Mouse (Mus musculus) NIH3T3 (cell line): ENCODE results near the gene Il6ra.

Experiments
- DNase-seq: peaks from one replicate; pipeline ENCODE4 v3.0.0-alpha.2; 2012; ENCODE audit warnings: low read depth

Il6ra gene

DNA sequence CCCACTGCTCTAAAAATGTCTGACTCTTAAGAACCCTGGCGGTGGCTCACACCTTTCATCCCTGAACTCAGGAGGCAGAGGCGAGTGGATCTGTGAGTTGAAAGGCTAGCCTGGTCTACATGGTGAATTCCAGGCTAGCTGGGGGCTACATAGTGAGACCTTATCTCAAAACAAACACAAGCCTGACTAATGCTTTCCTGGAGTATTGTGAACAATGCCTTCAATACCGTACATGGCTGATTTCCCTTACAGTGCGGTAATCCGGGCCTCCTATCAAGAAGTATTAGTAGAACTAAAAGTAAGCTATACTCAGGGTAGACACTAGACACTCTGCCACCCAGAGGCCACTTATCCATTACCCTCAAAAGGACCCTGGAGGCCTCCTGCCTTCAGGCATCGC, 64.9 kb downstream of the Il6ra start:
- no peak for DNase-seq

DNA sequence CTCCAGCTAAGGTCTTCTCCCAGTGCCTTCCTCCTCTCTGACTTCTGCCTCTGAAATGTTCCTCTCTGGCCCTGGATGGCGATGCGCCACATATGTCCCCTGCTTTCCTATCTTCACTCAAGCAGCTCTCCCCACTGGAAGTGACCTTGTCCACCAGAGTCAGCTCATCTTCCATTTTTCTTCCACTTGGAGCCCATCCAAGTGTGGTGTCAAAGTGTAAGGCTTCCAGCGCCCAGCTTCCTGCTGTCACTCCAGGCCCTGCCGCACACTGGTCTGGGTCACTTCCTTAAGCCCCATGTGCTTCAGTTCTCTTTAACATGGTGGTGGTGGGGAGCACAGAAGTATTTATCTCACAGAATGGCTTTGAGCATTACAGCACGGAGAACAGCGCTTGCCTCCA, 65.4 kb downstream of the Il6ra start:
- no peak for DNase-seq

DNA sequence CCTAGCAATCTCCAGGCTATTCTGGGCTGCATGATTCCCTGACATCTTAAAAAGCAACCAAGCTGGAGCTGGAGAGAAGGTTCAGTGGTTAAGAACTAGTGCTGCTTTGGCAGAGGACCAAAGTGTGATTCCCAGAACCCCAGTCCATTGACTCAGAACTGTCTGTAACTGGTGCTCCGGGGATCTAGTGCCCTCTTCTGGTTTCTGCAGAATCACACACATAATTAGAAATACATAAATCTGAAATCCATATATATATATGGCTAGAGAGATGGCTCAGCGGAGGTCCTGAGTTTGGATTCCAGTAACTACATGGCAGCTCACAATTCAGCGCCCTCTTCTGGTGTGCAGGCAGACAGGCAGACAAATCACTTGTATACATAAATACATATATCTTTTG, 65.9 kb downstream of the Il6ra start:
- no peak for DNase-seq

DNA sequence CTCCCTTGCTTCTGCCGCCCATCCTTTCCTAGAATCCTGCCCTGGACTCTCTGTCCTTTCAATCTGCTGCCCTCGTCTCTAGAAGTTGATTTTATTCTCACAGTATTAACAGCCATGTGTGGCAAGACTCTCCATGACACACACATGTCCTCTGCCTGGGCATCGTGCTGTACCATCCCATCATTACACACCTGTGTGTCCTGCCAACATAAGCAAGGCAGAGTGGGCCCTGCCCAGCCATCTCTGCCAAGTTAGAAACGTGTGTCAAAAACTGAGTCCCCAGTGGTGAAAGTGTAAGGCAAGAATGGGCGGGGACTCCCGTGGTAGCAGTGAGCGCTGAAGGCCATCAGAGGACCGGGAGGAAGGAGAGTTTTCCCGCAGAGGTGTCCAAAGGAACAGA, 67.2 kb downstream of the Il6ra start:
- no peak for DNase-seq

DNA sequence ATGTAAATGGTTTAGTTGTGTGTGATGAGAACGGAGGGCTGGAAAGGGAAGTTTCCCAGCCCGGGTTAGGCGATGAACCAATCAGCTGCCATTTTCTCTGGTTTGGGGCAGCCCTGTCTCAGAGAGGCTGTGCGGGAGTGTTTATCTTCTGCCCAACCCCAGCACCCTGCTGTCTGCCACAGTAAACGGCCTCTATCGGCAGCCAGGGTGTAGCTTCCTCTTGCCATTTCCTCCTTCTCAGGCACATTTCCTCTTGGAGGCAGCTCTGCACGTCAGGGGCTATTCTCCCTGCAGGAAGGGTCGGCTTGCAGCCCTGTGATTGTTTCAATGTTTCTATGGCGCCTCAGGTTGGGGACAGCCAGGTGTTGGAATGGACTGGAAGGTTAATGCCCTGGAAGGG, 69.8 kb downstream of the Il6ra start:
- DNase-seq, result no peak

DNA sequence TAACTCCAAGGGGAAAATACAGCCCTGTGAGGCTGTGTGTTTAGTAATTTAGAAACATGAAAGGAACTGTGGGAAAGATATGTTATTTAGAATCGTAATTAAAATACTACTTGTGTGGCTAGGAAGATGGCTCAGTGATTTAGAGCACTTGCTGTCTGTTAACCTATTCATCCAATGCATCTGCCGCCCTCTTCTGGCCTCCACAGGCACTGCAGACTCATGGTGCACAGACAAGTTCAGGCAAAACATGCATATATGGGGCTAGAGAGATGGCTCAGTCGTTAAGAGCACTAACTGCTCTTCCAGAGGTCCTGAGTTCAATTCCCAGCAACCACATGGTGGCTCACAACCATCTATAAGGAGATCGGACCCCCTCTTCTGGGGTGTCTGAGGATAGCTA, 70.7 kb downstream of the Il6ra start:
- peak; percentile 57 for DNase-seq

DNA sequence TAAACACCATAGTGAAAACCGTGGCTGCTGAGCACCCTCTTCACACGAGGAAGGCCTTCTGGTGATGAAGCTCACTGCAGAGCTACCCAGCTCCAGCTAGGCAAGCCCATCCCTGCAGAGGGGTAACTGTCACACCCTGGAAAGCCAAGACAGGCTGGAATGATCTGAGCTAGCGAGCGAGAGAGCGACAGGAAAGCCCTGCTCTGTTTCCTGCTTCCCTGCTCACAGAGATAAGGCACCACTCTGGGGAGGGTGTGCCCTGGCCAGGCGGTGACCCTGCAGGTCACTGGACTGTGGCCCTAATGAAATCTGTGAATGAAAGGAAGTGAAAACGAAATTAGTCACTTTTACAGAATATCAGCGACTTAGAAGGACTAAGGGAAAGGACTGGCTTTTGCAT, 77.6 kb downstream of the Il6ra start:
- no peak for DNase-seq

DNA sequence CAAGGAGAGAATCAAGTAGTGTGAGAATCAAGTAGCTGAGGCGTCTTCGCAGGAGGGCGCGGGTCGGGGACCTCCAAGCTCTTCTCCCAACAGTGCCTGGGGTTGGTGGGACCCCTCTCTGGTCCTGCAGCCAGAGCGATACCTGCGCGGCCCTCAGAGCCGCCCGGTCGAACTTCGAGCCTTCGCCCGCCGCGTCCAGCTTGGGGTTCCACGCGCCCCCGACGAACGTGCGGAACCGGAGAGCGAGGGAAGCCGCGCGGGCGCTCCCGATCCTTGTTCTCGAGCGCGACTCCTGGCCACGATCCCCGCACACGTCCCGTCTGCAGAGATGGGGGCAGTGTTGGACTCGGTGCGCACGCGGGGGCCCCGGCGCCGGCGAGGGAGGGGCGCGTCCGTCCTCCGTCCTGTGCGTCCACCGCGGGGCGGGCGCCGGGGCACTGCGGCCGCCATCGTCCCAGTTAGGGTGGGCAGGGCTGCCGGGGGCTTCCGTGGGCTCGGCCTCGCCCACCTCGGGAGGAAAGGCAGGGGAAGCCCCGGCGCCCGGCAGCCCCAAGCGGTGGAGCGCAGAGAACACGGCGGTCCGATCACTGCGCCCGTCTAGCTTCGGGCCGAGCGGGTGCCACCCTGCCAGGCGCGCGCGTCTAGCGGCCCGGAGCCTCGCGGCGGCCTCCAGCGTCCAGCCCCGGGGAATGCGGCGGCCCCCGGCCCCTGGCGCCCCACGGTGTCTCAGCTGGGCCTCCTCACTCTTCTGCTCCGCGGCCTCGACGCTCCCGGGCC, 82.0 kb downstream of the Il6ra start, which contains the start of gene She:
She (plus strand) TSS at position 556 of the 777 bp plus-strand sequence.
- DNase-seq, result no peak

DNA sequence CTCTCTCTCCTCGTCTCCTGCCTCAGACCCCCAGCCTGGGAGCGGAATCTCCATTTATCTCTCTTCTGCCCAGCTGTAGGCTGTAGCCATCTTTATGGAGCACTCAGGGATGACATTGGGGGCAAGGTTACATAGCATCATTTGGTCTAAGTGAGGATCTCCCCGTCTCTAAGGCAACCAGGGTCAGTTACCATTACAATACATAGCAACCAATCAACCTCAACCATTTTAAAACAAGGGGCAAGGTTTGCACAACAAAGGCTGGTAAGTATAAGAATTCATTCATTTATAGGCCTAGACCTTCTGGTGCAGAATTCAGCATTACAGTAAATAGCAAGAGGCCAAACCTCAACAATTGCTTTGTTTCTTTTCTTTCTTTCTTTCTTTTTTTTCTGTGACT, 86.7 kb downstream of the Il6ra start:
- no peak for DNase-seq

DNA sequence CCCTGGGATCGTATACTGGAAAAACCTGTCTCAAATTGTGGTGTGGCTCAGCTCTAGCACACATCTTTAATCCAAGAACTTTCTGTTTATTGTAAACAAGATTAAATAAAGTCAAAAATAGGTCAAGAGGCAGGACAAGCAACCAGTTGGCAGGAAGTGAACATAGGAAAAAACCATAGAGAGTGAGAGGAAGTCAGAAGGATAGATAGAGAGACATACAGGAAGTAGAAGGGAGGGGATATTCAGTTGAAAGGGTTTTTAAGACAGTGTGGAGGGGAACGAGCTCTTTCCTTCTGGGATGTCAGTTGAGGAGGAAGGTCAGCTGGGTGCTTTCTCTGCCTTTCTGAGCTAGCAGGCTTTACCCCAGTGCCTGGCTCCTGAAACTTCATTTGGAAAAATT, 89.4 kb downstream of the Il6ra start:
- no peak for DNase-seq

DNA sequence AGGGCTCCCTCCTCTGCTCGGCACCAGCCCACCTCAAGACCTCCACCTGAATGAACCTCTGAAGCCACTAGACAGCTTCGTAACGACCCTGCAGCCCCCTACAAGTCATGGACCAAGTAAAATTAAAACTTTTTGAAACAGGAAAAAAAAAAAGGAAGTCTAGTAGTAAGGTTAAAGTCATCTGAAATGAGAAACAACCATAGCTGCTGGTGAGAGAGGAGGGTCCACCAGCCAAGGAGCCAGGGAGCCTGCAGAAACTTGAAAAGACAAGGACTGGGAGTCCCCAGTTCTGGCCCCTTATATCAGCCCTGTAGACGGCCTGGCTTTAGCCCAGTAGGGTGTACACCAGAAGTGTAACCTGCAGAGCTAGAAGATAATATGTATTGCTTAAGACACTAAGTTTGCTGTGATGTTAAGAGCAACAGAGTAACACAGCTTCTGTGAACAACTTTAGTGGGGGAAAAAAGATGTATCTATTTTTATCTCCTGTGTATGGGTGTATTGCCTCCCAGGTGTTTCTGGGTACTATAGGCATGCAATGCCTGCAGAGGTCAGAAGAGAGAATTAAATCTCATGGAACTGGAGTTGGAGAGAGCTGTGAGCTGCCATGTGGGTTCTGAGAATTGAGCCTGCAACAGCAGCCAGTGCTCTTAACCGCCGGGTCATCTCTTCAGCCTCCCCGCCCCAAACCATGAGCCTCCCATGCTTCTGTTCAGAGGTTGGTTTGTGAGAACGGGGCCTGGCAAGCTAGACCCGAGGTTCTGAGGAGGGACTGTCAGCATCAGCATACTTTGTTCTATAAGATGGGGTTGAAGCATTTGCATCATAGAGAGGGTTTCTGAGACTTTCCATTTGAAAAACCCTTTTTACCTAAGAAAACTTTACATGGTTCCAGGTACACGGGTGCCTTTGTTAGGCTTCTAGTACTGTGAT, 91.2 kb downstream of the Il6ra start:
- DNase-seq, result no peak

DNA sequence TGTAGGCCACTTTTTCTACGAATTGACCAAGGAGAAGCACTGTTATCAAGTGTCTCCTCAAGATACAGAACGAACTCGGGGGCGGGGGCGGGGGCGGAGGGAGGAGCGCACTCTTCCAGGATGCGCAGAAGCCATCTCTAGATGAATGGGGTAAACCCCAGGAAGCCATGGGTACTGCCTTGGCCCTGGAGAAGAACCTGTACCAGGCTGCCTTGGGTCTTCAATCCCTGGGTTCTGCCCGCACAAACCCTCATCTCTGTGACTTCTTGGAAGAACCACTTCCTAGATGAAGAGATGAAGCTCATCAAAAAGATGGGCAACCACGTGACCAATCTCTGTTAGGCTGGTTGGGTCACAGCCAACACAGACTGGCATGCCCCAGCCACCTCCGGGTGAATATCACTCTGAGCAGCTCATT, 91.9 kb downstream of the Il6ra start:
- DNase-seq, result no peak

DNA sequence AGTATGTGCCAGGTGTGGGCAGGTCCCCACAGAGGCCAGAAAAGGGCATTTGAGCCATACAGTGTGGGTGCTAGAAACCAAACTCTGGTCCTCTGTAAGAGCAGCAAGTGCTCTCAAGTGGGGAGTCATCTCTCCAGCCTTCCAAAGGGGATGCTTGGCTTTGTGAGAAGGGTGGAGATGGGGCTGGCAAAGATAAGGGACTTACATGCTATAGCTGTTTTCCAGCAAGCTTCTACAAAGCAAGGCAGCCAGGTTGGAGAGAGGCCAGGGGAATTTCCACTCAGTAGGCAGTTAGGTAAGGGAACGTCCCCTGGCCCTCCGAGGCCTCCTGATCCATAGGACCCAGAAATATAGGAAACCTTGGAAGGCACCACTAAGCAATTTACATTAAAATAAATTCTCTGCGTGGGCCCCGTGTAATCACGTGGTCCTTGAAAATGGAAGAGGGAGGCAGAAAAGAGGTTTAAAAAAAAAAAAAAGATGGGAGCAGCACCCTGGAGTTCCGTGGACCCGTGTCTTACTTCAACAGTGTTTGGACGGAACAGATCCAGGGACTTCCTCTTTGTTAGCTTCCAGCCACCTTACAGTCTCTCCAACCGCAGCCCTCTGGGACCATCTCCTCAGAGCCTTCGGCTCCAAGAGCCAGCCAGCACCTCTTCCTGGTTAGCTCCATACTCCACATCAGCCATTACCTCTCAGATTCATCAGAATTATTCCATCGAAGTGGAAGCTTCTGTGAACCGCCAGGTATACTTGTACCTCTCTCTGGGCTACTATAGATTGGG, 92.5 kb downstream of the Il6ra start:
- DNase-seq, result no peak

DNA sequence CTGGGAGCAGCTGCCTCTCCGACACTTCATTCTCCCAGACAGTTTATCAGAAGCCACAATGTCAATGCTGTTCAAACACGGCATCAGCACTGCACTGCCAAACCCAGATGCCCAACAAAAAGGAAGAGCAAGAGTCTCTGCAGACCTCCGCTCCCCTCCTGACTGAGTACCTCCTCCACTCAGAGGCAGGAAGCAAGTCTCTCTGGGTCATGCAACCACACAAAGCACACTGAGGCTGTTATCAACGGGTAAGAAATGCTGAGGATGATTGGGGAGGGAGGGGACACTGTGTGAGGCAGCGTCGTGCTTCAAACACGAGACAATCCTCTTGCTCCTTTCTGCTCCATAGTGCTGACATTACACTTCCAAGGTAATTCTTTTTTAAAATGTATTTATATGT, 93.1 kb downstream of the Il6ra start:
- DNase-seq, result no peak

DNA sequence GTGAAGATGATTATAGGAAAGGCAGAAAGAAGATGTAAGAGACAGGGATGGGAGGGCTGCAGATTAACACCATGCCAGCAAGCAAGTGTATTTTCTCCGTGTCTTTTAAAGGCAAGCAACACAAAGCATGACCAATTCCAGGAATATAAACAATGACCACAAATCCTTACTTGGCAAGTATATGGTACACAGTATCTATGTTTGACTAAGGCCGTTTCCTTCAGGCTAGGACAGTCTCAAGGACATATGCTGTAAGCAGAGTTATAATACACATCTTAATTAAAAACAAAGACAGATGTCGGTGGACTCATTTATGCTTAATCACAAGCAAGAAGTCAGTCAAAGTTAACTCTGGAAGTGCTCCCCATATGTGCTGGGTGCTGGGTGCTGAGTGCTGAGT, 94.4 kb downstream of the Il6ra start:
- DNase-seq, result no peak

DNA sequence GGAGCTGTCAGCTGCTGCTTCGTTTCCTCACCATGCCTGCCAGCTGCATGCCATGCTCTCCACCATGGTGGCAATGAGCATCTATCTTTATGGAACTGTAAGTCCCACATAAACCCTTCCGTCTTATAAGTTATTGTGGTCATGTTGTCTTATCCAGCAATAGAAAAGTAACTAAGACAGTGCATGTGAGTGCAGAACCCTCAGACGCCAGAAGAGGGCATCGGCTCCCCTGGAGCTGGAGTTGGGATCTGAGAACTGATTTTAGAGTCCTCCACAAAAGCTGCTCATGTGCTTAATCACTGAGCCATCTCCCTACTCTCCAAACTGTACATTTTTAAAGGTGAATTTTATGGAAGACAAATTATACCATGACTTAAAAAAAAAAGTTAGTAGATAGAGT, 95.9 kb downstream of the Il6ra start:
- DNase-seq, result peak; percentile 63
